Mouse (Mus musculus): Measurements from ENCODE around the gene Gm44503. TPM values are rescaled to one million over a fixed set of nuclear protein-coding genes. Genes with fewer than 3 reads are reported as not detected.

The Gm44503 gene
- polyA plus RNA-seq, 1 experiment from 2014 or later: not detected

- WGBS: 97% methylated on average over 1 of the region's 1 CpGs
- no peak for DNase-seq (ENCODE audit: low spot score)
- Histone ChIP-seq H3K27ac (no peak overlapping the region), H3K27me3 (ENCODE audit: insufficient read depth, poor library complexity, severe bottlenecking) (no peaks in the 10 kb centered on the region), H3K4me3 (no peak overlapping the region), H3K9me3 (peaks cover 11% of the 10 kb centered on the region; the same call in 1 of the 2 replicates), H3K36me3 (peaks cover 55% of the 10 kb centered on the region), H3K4me1 (replicated peaks) (no peaks in the 10 kb centered on the region)
Measured at GRCm38 (mm10) chr9:72947010-72947409, 11.6 kb upstream of the Gm44503 start.

- 77% methylated on average over 7 of the region's 7 CpGs for WGBS
- no peak for DNase-seq (ENCODE audit: low spot score)
- peaks cover 32% of the 10 kb centered on the region for H3K36me3 ChIP-seq
- no peak overlapping the region for H3K4me3 ChIP-seq
- H3K27me3 ChIP-seq (ENCODE audit: insufficient read depth, poor library complexity, severe bottlenecking): no peaks in the 10 kb centered on the region
- H3K9me3 ChIP-seq: peaks cover 11% of the 10 kb centered on the region; the same call in 1 of the 2 replicates
- H3K27ac ChIP-seq: no peak overlapping the region
- no peaks in the 10 kb centered on the region for H3K4me1 ChIP-seq (replicated peaks)
Measured at GRCm38 (mm10) chr9:72949572-72949971, 9.1 kb upstream of the Gm44503 start.

GRCm38 (mm10) chr9:72954746-72955145, 3.9 kb upstream of the Gm44503 start:
- peak; percentile 38 for DNase-seq (ENCODE audit: low spot score)
- Histone ChIP-seq H3K4me1 (replicated peaks) (peaks cover 12% of the 10 kb centered on the region), H3K36me3 (no peaks in the 10 kb centered on the region), H3K4me3 (no peak overlapping the region), H3K9me3 (no peaks in the 10 kb centered on the region), H3K27me3 (ENCODE audit: insufficient read depth, poor library complexity, severe bottlenecking) (no peaks in the 10 kb centered on the region), H3K27ac (no peak overlapping the region)
- WGBS: 59% methylated on average over 2 of the region's 2 CpGs

GRCm38 (mm10) chr9:72955546-72955945, 3.1 kb upstream of the Gm44503 start:
- DNase-seq (ENCODE audit: low spot score): peak; percentile 58
- Histone ChIP-seq H3K4me3 (no peak overlapping the region), H3K27me3 (ENCODE audit: insufficient read depth, poor library complexity, severe bottlenecking) (no peaks in the 10 kb centered on the region), H3K27ac (no peak overlapping the region), H3K9me3 (no peaks in the 10 kb centered on the region), H3K36me3 (no peaks in the 10 kb centered on the region), H3K4me1 (replicated peaks) (peaks cover 12% of the 10 kb centered on the region)
- 22% methylated on average over 1 of the region's 1 CpGs for WGBS

GRCm38 (mm10) chr9:72961346-72961745, 2.7 kb downstream of the Gm44503 start:
- 76% methylated on average over 8 of the region's 8 CpGs for WGBS
- no peak overlapping the region for H3K4me3 ChIP-seq
- peaks cover 12% of the 10 kb centered on the region for H3K4me1 ChIP-seq (replicated peaks)
- no peak for DNase-seq (ENCODE audit: low spot score)
- no peaks in the 10 kb centered on the region for H3K27me3 ChIP-seq (ENCODE audit: insufficient read depth, poor library complexity, severe bottlenecking)
- H3K27ac ChIP-seq: no peak overlapping the region
- H3K36me3 ChIP-seq: no peaks in the 10 kb centered on the region
- no peaks in the 10 kb centered on the region for H3K9me3 ChIP-seq

- H3K9me3 ChIP-seq: no peaks in the 10 kb centered on the region
- no peak overlapping the region for H3K4me3 ChIP-seq
- DNase-seq (ENCODE audit: low spot score): no peak
- H3K36me3 ChIP-seq: no peaks in the 10 kb centered on the region
- 80% methylated on average over 15 of the region's 15 CpGs for WGBS
- H3K4me1 ChIP-seq (replicated peaks): peaks cover 12% of the 10 kb centered on the region
- no peaks in the 10 kb centered on the region for H3K27me3 ChIP-seq (ENCODE audit: insufficient read depth, poor library complexity, severe bottlenecking)
- H3K27ac ChIP-seq: no peak overlapping the region
Measured at GRCm38 (mm10) chr9:72961959-72962358, 3.3 kb downstream of the Gm44503 start.

- Histone ChIP-seq H3K27me3 (ENCODE audit: insufficient read depth, poor library complexity, severe bottlenecking) (no peaks in the 10 kb centered on the region), H3K4me1 (replicated peaks) (no peaks in the 10 kb centered on the region), H3K27ac (no peak overlapping the region), H3K9me3 (no peaks in the 10 kb centered on the region), H3K4me3 (no peak overlapping the region), H3K36me3 (no peaks in the 10 kb centered on the region)
- WGBS: 35% methylated on average over 11 of the region's 11 CpGs
- DNase-seq (ENCODE audit: low spot score): peak; percentile 18
Measured at GRCm38 (mm10) chr9:72968349-72969061, 9.9 kb downstream of the Gm44503 start.

GRCm38 (mm10) chr9:72969874-72970273, 11.2 kb downstream of the Gm44503 start:
- H3K9me3 ChIP-seq: no peaks in the 10 kb centered on the region
- no peaks in the 10 kb centered on the region for H3K4me1 ChIP-seq (replicated peaks)
- no peak overlapping the region for H3K4me3 ChIP-seq
- no peak for DNase-seq (ENCODE audit: low spot score)
- H3K27me3 ChIP-seq (ENCODE audit: insufficient read depth, poor library complexity, severe bottlenecking): no peaks in the 10 kb centered on the region
- WGBS: 70% methylated on average over 7 of the region's 7 CpGs
- H3K27ac ChIP-seq: no peak overlapping the region
- H3K36me3 ChIP-seq: no peaks in the 10 kb centered on the region

- Histone ChIP-seq H3K9me3 (no peaks in the 10 kb centered on the region), H3K4me3 (no peak overlapping the region), H3K27me3 (ENCODE audit: insufficient read depth, poor library complexity, severe bottlenecking) (no peaks in the 10 kb centered on the region), H3K36me3 (no peaks in the 10 kb centered on the region), H3K27ac (no peak overlapping the region), H3K4me1 (replicated peaks) (no peaks in the 10 kb centered on the region)
- DNase-seq (ENCODE audit: low spot score): no peak
- WGBS: 91% methylated on average over 5 of the region's 5 CpGs
Measured at GRCm38 (mm10) chr9:72972435-72972834, 13.8 kb downstream of the Gm44503 start.

- H3K4me1 ChIP-seq (replicated peaks): no peaks in the 10 kb centered on the region
- no peak overlapping the region for H3K27ac ChIP-seq
- H3K9me3 ChIP-seq: no peaks in the 10 kb centered on the region
- no peak overlapping the region for H3K4me3 ChIP-seq
- no peaks in the 10 kb centered on the region for H3K27me3 ChIP-seq (ENCODE audit: insufficient read depth, poor library complexity, severe bottlenecking)
- H3K36me3 ChIP-seq: no peaks in the 10 kb centered on the region
- no peak for DNase-seq (ENCODE audit: low spot score)
Measured at GRCm38 (mm10) chr9:72972984-72973383, 14.3 kb downstream of the Gm44503 start.

GRCm38 (mm10) chr9:72974734-72975133, 16.1 kb downstream of the Gm44503 start:
- Histone ChIP-seq H3K9me3 (no peaks in the 10 kb centered on the region), H3K27ac (no peak overlapping the region), H3K36me3 (no peaks in the 10 kb centered on the region), H3K4me3 (no peak overlapping the region), H3K4me1 (replicated peaks) (no peaks in the 10 kb centered on the region), H3K27me3 (ENCODE audit: insufficient read depth, poor library complexity, severe bottlenecking) (no peaks in the 10 kb centered on the region)
- 87% methylated on average over 5 of the region's 5 CpGs for WGBS
- DNase-seq (ENCODE audit: low spot score): no peak

- no peaks in the 10 kb centered on the region for H3K36me3 ChIP-seq
- no peak overlapping the region for H3K27ac ChIP-seq
- no peaks in the 10 kb centered on the region for H3K9me3 ChIP-seq
- WGBS: 85% methylated on average over 1 of the region's 1 CpGs
- no peaks in the 10 kb centered on the region for H3K4me1 ChIP-seq (replicated peaks)
- no peaks in the 10 kb centered on the region for H3K27me3 ChIP-seq (ENCODE audit: insufficient read depth, poor library complexity, severe bottlenecking)
- no peak overlapping the region for H3K4me3 ChIP-seq
- no peak for DNase-seq (ENCODE audit: low spot score)
Measured at GRCm38 (mm10) chr9:72975242-72975641, 16.6 kb downstream of the Gm44503 start.

- 67% methylated on average over 2 of the region's 2 CpGs for WGBS
- Histone ChIP-seq H3K4me3 (no peak overlapping the region), H3K27ac (no peak overlapping the region), H3K36me3 (no peaks in the 10 kb centered on the region), H3K27me3 (ENCODE audit: insufficient read depth, poor library complexity, severe bottlenecking) (no peaks in the 10 kb centered on the region), H3K9me3 (no peaks in the 10 kb centered on the region), H3K4me1 (replicated peaks) (peaks cover 19% of the 10 kb centered on the region)
- DNase-seq (ENCODE audit: low spot score): no peak
Measured at GRCm38 (mm10) chr9:72983066-72983465, 24.4 kb downstream of the Gm44503 start.
